Mouse (Mus musculus): ENCODE measurements around the gene Gucy2e. TPM values are rescaled to one million over a fixed set of nuclear protein-coding genes. Genes with fewer than 3 reads are reported as not detected.

The Gucy2e gene
- total RNA-seq (2021) = 1 to 10 TPM in 1 of 2 experiments, under 1 TPM in 1; 0.84 to 1.2 TPM

- no peak for DNase-seq (ENCODE audit: low spot score in 2 of 2)
- intact Hi-C loops (cut with DNase I) = no loop called here
Measured at GRCm38 (mm10) chr11:69236926-69237260, at the start of gene Gucy2e. Gene Gucy2e (minus strand): TSS chr11:69237036.

- DNase-seq (ENCODE audit: low spot score in 2 of 2) = no peak
- intact Hi-C loops (cut with DNase I) = no loop called here
Measured at GRCm38 (mm10) chr11:69277267-69277666, 40.4 kb upstream of the Gucy2e start.

DNA sequence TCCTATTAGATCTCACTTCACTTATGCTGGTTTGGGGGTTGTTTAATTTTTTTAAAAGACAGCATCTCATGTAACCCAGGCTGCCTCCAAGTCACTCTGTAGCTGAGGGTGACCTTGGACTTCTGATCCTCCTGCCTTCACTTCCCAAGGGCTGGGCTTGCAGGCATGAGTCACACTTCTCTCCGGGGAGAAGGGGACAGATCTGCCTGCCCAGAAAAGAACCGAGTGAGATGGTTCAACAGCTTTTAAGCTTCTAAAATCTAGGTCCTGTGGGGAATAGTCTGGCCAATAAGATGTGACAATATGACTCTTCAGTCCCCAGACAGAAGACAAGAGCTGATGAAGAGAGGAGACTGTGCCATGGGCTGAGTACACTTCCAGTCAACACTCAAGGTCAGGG lies 39.2 kb upstream of the Gucy2e start:
- intact Hi-C loops (cut with DNase I) = no loop called here
- DNase-seq (ENCODE audit: low spot score in 2 of 2) = no peak

GRCm38 (mm10) chr11:69275650-69276049 lies 38.8 kb upstream of the Gucy2e start:
- DNase-seq (ENCODE audit: low spot score in 2 of 2) = no peak
- intact Hi-C loops (cut with DNase I) = no loop called here

- peak; percentile 62 to 69 for DNase-seq (ENCODE audit: low spot score in 2 of 2)
- intact Hi-C loops (cut with DNase I) = loop anchor here (2.0 kb wide), 1 partner anchor 119 kb away; no protein-coding TSS in a partner anchor
Measured at GRCm38 (mm10) chr11:69272122-69272740, 35.4 kb upstream of the Gucy2e start.

GRCm38 (mm10) chr11:69269575-69269974 lies 32.7 kb upstream of the Gucy2e start:
- intact Hi-C loops (cut with DNase I) = loop anchor here (5.0 kb wide), 2 partner anchors 53 to 243 kb away; partner anchors contain the start of genes Cntrob and Trappc1
- peak; percentile 44 to 68 for DNase-seq (ENCODE audit: low spot score in 2 of 2)

GRCm38 (mm10) chr11:69268100-69268499 lies 31.3 kb upstream of the Gucy2e start:
- no peak for DNase-seq (ENCODE audit: low spot score in 2 of 2)
- intact Hi-C loops (cut with DNase I) = loop anchor here (5.0 kb wide), 2 partner anchors 54 to 244 kb away; partner anchors contain the start of genes Cntrob and Trappc1

GRCm38 (mm10) chr11:69267341-69267740 lies 30.5 kb upstream of the Gucy2e start:
- intact Hi-C loops (cut with DNase I) = loop anchor here (2.0 to 5.0 kb wide), 3 partner anchors 55 to 245 kb away; partner anchors contain the start of genes Cntrob, Cyb5d1, Naa38 and Trappc1
- no peak for DNase-seq (ENCODE audit: low spot score in 2 of 2)

- intact Hi-C loops (cut with DNase I) = loop anchor here (1.0 to 5.0 kb wide), 4 partner anchors 56 to 246 kb away; partner anchors contain the start of genes Cntrob, Cyb5d1, Naa38 and Trappc1
Measured at GRCm38 (mm10) chr11:69266253-69266652, 29.4 kb upstream of the Gucy2e start.

GRCm38 (mm10) chr11:69265410-69265809 lies 28.6 kb upstream of the Gucy2e start:
- intact Hi-C loops (cut with DNase I) = loop anchor here (5.0 kb wide), 2 partner anchors 57 to 247 kb away; partner anchors contain the start of genes Cntrob and Trappc1
- DNase-seq (ENCODE audit: low spot score in 2 of 2) = no peak

More at GRCm38 (mm10) chr11:69266253-69266652, 29.4 kb upstream of the Gucy2e start:
- DNase-seq (ENCODE audit: low spot score in 2 of 2) = peak; percentile 74 to 77

GRCm38 (mm10) chr11:69264276-69264675 lies 27.4 kb upstream of the Gucy2e start:
- intact Hi-C loops (cut with DNase I) = no loop called here
- DNase-seq (ENCODE audit: low spot score in 2 of 2) = no peak

GRCm38 (mm10) chr11:69260111-69260510 lies 23.3 kb upstream of the Gucy2e start:
- no peak for DNase-seq (ENCODE audit: low spot score in 2 of 2)
- intact Hi-C loops (cut with DNase I) = no loop called here

DNA sequence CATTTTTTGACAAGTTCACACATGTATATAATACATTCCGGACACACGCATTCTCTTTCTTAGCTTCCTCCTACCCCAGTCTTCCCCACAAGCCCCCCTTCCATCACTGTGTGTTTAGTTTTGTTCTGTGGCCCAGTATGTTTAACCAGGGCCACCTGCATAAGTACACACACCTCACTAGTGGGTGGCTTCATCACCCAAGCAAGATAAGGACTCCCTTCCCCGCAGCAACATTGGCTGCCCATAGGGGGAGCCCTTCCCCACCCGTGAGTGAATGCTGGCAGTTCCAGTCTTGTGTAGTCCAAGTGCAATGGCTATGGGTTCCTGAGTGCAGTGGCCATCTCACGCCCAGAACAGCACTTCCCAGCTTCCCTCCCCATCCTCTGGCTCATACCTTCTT lies 21.5 kb upstream of the Gucy2e start:
- intact Hi-C loops (cut with DNase I) = loop anchor here (1.0 kb wide), 1 partner anchor 132 kb away; no protein-coding TSS in a partner anchor
- DNase-seq (ENCODE audit: low spot score in 2 of 2) = no peak

- intact Hi-C loops (cut with DNase I) = loop anchor here (1.0 kb wide), 1 partner anchor 132 kb away; no protein-coding TSS in a partner anchor
- no peak for DNase-seq (ENCODE audit: low spot score in 2 of 2)
Measured at GRCm38 (mm10) chr11:69257807-69258206, 21.0 kb upstream of the Gucy2e start.

GRCm38 (mm10) chr11:69257072-69257471 lies 20.2 kb upstream of the Gucy2e start:
- DNase-seq (ENCODE audit: low spot score in 2 of 2) = no peak
- intact Hi-C loops (cut with DNase I) = no loop called here

DNA sequence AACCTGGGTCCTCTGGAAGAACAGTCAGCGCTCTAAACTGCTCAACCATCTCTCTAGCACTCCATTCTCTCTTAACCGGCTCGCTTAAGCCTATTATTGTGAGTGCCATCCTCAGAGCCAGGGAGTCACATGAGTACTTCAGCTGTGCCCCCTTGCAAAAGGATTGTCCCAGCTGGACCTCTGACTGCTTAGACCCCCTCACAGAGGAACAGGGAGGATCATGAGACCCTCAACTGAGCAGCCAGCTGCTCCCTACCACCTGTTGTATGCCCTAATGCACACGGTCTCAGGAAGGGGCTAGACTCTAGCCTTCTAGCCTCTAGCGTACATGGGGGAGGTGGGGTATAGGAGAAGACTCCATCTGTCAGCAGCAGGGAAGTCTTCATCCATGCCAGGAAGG lies 18.0 kb upstream of the Gucy2e start:
- intact Hi-C loops (cut with DNase I) = no loop called here
- DNase-seq (ENCODE audit: low spot score in 2 of 2) = no peak

- DNase-seq (ENCODE audit: low spot score in 2 of 2) = no peak
- intact Hi-C loops (cut with DNase I) = no loop called here
Measured at GRCm38 (mm10) chr11:69253131-69253530, 16.3 kb upstream of the Gucy2e start.

- no peak for DNase-seq (ENCODE audit: low spot score in 2 of 2)
- intact Hi-C loops (cut with DNase I) = no loop called here
Measured at GRCm38 (mm10) chr11:69251953-69252352, 15.1 kb upstream of the Gucy2e start.

GRCm38 (mm10) chr11:69251135-69251842 lies 14.5 kb upstream of the Gucy2e start:
- no peak for DNase-seq (ENCODE audit: low spot score in 2 of 2)
- intact Hi-C loops (cut with DNase I) = no loop called here

GRCm38 (mm10) chr11:69250106-69250505 lies 13.3 kb upstream of the Gucy2e start:
- DNase-seq (ENCODE audit: low spot score in 2 of 2) = no peak
- intact Hi-C loops (cut with DNase I) = no loop called here

- intact Hi-C loops (cut with DNase I) = loop anchor here (10.0 kb wide), 1 partner anchor 184 kb away; no protein-coding TSS in a partner anchor
Measured at GRCm38 (mm10) chr11:69249131-69249530, 12.3 kb upstream of the Gucy2e start.

More at GRCm38 (mm10) chr11:69249131-69249530, 12.3 kb upstream of the Gucy2e start:
- DNase-seq (ENCODE audit: low spot score in 2 of 2) = no peak

All from left cerebral cortex, postnatal 36 days (tissue).